Mouse (Mus musculus) midbrain, embryonic 13.5 days (tissue): Measurements from ENCODE around the gene Cela3a. TPM values are rescaled to one million over a fixed set of nuclear protein-coding genes. Genes with fewer than 3 reads are reported as not detected.

ENCODE experiments used
- ATAC-seq: fragments of 200-750 bp; cut with Nextera tagmentation; 2 replicates; pipeline ENCODE4 v1.8.0; 2017; ENCODE audit warnings: mild to moderate bottlenecking, moderate TSS enrichment, moderate library complexity
- H3K27ac ChIP-seq: fragments of 300-500 bp; sonication (generic); 2 replicates; pipeline ENCODE4 v1.5.1; 2015; ENCODE audit warnings: inconsistent platforms, mild to moderate bottlenecking, moderate library complexity
- H3K27me3 ChIP-seq: fragments of 300-500 bp; sonication (generic); 2 replicates; pipeline ENCODE4 v1.6.1; 2015; ENCODE audit warnings: mild to moderate bottlenecking, inconsistent platforms
- H3K36me3 ChIP-seq: fragments of 300-500 bp; sonication (generic); 2 replicates; pipeline ENCODE4 v1.6.1; 2015; ENCODE audit warnings: mild to moderate bottlenecking, inconsistent platforms
- H3K4me1 ChIP-seq: fragments of 300-500 bp; sonication (generic); replicated peaks from 2 replicates; pipeline ENCODE4 v1.6.1; 2015; ENCODE audit warnings: inconsistent platforms
- H3K4me2 ChIP-seq: fragments of 300-500 bp; sonication (generic); replicated peaks from 2 replicates; pipeline ENCODE4 v1.6.1; 2015; ENCODE audit warnings: moderate library complexity, mild to moderate bottlenecking, inconsistent platforms
- H3K4me3 ChIP-seq: fragments of 300-500 bp; sonication (generic); replicated peaks from 2 replicates; pipeline ENCODE4 v1.5.1; 2015; ENCODE audit warnings: mild to moderate bottlenecking, inconsistent platforms
- H3K9ac ChIP-seq: fragments of 300-500 bp; sonication (generic); replicated peaks from 2 replicates; pipeline ENCODE4 v1.6.1; 2015; ENCODE audit warnings: mild to moderate bottlenecking, inconsistent platforms
- H3K9me3 ChIP-seq: fragments of 300-500 bp; sonication (generic); 2 replicates; pipeline ENCODE4 v1.6.1; 2016; ENCODE audit warnings: mild to moderate bottlenecking, inconsistent platforms
- WGBS: fragments of 180-500 bp; shearing (Covaris S2); methylation state at CpG from one replicate; pipeline ENCODE4 v1.1.7; 2015; 5-methylcytosine and 5-hydroxymethylcytosine counted together
- polyA plus RNA-seq: library from polyadenylated mRNA; unstranded; fragments of >200 nt; fragmentation: Nextera tagmentation; extraction: Ambion mirVana; gene quantifications from 2 replicates; pipeline ENCODE4 v1.2.1, GENCODE M21; 2015

Cela3a gene
- not detected in 2 replicates for polyA plus RNA-seq

DNA sequence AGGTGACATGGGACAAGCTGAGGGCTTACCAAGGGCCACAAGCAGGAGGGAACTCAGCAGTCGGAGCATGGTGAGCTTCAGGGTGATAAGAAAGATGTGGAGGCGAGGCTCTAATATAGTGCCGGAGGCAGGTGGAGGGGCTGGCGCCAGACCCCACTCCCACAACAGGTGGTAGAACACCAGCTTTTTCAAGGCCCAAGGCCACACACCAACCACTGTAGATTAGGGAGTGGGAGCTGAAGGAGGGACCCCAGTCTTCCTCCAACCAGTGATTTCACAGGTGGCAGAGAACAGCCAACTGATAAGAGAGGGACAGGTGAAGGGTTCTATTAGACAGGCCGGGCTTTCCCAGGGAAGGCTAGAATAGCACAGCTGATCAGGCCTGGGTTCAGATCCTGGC, at the start of gene Cela3a:
TSS of gene Cela3a (minus strand) at position 101 of the 400 bp plus-strand sequence.
- Histone ChIP-seq H3K4me1 (no peaks in the 10 kb centered on the region), H3K9ac (no peak within 1 kb of the TSS), H3K27me3 (no peaks in the 10 kb centered on the region), H3K9me3 (no peaks in the 10 kb centered on the region), H3K4me2 (no peak within 1 kb of the TSS), H3K36me3 (no peaks in the 10 kb centered on the region), H3K4me3 (no peak within 1 kb of the TSS), H3K27ac (no peak within 1 kb of the TSS)
- no peak for ATAC-seq
- 89% methylated on average over 5 of the region's 5 CpGs for WGBS

DNA sequence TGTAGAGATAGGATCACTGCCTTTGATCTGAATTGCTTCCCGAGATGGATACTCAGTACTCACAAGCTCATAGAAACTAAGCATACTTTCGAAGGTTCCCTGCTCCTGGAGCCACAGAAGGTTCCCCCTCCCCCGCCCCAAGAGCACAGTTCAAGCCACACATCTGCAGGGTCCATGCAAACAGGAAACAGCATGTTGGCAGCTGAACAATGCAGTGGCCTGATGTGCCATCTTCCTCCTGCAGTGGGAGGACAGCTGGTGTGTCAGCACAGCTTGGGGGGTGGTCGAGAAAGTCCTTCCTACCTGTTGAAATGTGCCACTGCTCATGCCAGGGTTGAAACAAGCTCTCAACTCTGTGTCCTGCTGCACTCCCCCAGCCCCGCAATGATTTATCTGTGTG, 49.3 kb upstream of the Cela3a start:
- ATAC-seq = no peak
- 76% methylated on average over 5 of the region's 5 CpGs for WGBS
- no peak overlapping the region for H3K27ac ChIP-seq
- H3K9ac ChIP-seq = no peak overlapping the region
- H3K4me2 ChIP-seq = no peak overlapping the region
- no peaks in the 10 kb centered on the region for H3K36me3 ChIP-seq
- no peak overlapping the region for H3K4me3 ChIP-seq
- H3K27me3 ChIP-seq = no peaks in the 10 kb centered on the region
- no peaks in the 10 kb centered on the region for H3K9me3 ChIP-seq
- H3K4me1 ChIP-seq = no peaks in the 10 kb centered on the region

DNA sequence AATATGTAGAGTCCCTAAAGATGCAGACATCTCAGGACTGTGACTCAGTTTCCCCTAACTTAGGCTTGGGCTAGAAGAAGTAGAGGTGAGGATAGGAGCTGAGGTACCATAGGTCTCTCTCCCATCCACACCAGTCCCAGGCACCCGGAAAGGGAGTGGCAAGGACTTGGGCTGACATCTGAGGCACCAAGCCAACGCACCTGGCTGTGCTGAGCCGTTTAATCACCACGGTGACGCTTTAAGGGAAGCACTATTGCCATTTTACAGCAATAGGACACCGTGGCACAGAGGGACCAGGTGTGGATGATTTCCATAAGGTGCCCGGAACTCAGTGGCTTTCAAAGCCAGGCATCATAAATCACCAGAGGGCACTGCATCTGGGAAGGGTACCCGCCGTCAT, 48.7 kb upstream of the Cela3a start:
- Histone ChIP-seq H3K27me3 (no peaks in the 10 kb centered on the region), H3K4me2 (no peak overlapping the region), H3K4me1 (no peaks in the 10 kb centered on the region), H3K9me3 (no peaks in the 10 kb centered on the region), H3K27ac (no peak overlapping the region), H3K4me3 (no peak overlapping the region), H3K36me3 (no peaks in the 10 kb centered on the region), H3K9ac (no peak overlapping the region)
- no peak for ATAC-seq
- WGBS = 89% methylated on average over 9 of the region's 9 CpGs

DNA sequence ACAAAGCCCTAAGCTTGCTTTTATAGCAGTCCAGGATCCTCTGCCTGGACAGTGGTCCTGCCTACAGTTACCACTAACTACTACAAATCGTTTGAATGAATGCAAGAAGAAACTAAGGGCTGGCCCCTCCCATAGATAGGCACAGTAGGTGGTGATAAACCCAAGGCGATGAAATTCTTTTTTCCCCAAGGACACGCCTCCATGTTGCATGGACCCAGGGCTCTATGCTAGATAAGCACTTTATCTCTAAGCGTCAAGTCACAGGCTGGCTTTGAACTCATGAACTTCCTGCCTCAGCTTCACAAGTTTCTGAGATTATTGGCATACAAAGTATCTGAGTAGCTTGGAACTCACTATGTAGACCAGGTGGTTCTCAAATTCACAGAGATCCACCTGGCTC, 47.7 kb upstream of the Cela3a start:
- H3K9me3 ChIP-seq = no peaks in the 10 kb centered on the region
- H3K27me3 ChIP-seq = no peaks in the 10 kb centered on the region
- no peak overlapping the region for H3K9ac ChIP-seq
- no peak overlapping the region for H3K4me2 ChIP-seq
- ATAC-seq = no peak
- WGBS = 84% methylated on average over 4 of the region's 4 CpGs
- no peak overlapping the region for H3K4me3 ChIP-seq
- H3K36me3 ChIP-seq = no peaks in the 10 kb centered on the region
- H3K4me1 ChIP-seq = no peaks in the 10 kb centered on the region
- H3K27ac ChIP-seq = no peak overlapping the region

DNA sequence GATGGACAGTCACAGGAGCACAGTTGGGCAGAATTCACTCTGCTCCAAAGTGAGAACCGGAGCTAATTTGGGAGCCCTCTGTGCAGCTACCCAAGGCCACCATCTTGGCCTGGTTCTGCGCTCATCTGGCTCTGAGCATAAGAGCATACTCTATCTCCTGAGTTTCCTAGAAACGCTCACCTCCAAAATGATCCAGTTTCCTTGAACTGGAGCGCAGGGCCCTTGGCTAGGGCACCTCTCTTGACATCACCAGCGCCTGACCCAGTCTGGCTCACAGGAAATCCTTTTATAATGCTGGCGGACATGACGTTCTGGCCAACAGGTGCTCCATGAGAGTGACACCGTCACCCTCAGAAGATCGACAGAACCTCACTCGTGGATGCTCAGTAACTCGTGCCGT, 47.0 kb upstream of the Cela3a start:
- H3K9ac ChIP-seq = no peak overlapping the region
- H3K4me1 ChIP-seq = no peaks in the 10 kb centered on the region
- H3K27me3 ChIP-seq = no peaks in the 10 kb centered on the region
- no peak overlapping the region for H3K27ac ChIP-seq
- 86% methylated on average over 12 of the region's 12 CpGs for WGBS
- ATAC-seq = no peak
- no peaks in the 10 kb centered on the region for H3K9me3 ChIP-seq
- no peaks in the 10 kb centered on the region for H3K36me3 ChIP-seq
- H3K4me2 ChIP-seq = no peak overlapping the region
- H3K4me3 ChIP-seq = no peak overlapping the region

DNA sequence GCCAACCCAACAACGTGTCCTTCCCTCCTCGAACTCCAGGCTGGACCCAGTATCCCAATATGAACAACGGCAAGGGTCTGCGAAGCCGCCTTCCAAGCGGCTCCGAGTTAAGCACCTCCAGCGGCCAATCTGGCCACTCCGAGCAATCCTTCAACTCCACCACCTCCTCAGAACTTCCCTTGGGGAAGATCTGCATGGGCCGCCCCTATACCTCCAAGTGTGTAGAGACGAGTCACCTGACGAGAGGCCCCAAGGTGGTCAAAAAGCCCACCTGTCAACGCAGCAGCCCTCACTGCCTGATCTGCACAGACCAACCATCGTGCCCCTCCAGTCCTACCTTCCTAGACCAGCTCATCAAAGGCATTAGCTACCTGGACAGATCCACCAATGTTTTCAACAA, 45.0 kb upstream of the Cela3a start:
- H3K9me3 ChIP-seq = no peaks in the 10 kb centered on the region
- H3K4me2 ChIP-seq = no peak overlapping the region
- H3K4me3 ChIP-seq = no peak overlapping the region
- no peaks in the 10 kb centered on the region for H3K27me3 ChIP-seq
- WGBS = 92% methylated on average over 14 of the region's 14 CpGs
- no peak overlapping the region for H3K9ac ChIP-seq
- no peak for ATAC-seq
- no peaks in the 10 kb centered on the region for H3K36me3 ChIP-seq
- no peak overlapping the region for H3K27ac ChIP-seq
- H3K4me1 ChIP-seq = no peaks in the 10 kb centered on the region

DNA sequence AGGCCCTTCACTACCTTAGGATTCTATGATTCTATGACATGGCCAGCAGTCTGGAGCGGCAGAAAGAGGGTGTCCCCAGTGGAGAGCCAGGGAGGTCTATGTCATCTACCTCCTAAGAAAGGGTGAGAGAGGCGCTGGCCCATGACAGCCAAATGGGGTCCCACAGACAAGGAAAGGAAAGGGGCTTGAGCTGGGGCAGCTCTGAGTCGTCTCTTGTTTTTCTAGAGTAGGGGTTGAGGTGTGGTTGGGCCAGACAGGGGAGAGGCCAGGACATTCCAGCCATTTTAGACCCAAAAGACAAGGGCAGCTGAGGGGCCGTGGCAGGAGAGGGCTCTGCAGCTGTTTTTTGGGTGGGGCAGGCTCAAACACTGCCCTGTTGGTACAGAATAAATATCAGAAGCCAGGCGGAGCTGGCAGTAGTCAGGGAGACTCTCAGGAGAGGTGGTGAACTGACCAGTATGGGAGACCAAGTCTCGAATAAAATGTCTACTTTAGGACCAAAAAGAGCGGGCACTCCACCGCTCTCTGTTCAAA, 43.7 kb upstream of the Cela3a start, which contains the start of gene 1700013G24Rik:
TSS of gene 1700013G24Rik (plus strand) at position 51 of the 534 bp plus-strand sequence.
- 85% methylated on average over 8 of the region's 8 CpGs for whole genome bisulfite sequencing
- Histone ChIP-seq H3K4me1 (peaks cover 5% of the 10 kb centered on the region), H3K4me2 (no peak within 1 kb of the TSS), H3K27me3 (no peaks in the 10 kb centered on the region), H3K9ac (no peak within 1 kb of the TSS), H3K27ac (no peak within 1 kb of the TSS), H3K9me3 (no peaks in the 10 kb centered on the region), H3K4me3 (no peak within 1 kb of the TSS), H3K36me3 (no peaks in the 10 kb centered on the region)
- no peak for ATAC-seq

DNA sequence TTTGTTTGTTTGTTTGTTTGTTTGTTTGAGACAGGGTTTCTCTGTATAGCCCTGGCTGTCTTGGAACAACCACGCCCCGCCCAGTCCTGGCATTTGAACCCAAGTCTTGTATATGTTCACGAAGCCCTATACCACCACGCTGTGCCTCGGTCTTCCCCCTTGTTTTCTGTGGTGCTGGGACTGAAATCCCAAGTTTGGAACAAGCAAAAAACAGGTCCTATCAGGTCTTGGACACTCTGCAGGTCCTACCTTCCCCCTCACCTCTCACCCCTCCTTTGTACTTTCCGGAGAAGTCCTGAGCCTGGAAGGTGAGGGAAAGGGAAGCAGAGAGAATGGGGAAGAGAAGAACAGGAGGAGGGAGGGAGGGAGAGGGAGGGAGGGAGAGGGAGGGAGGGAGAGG, 42.6 kb upstream of the Cela3a start:
- H3K4me3 ChIP-seq = no peak overlapping the region
- H3K36me3 ChIP-seq = no peaks in the 10 kb centered on the region

DNA sequence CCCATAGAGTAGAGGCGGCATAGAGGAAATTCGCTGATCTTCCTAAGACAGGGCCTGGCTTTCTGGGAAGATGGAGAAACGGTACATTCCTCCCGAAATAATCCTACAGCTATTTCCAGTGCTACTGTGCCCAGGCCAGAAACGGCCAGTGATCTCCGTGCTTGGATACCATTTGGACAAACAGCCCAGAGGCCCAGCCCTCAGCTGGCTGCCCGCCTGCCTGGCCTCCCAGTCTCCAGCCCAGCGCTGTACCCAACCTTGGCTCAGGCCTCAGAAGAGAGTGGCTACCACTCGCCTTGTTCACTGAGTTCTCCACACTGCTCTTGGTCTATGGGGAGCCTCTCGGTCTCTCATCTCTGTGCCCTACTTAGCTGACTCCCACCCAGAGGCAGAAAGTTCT, 40.1 kb upstream of the Cela3a start:
- Histone ChIP-seq H3K4me3 (no peak overlapping the region), H3K9ac (no peak overlapping the region), H3K4me2 (no peak overlapping the region), H3K36me3 (no peaks in the 10 kb centered on the region), H3K9me3 (no peaks in the 10 kb centered on the region), H3K27me3 (no peaks in the 10 kb centered on the region), H3K4me1 (peaks cover 11% of the 10 kb centered on the region), H3K27ac (no peak overlapping the region)
- WGBS = 79% methylated on average over 10 of the region's 10 CpGs
- ATAC-seq = no peak

More for the DNA sequence above, 42.6 kb upstream of the Cela3a start:
- WGBS = 93% methylated on average over 6 of the region's 6 CpGs
- ATAC-seq = no peak
- H3K9me3 ChIP-seq = no peaks in the 10 kb centered on the region
- H3K9ac ChIP-seq = no peak overlapping the region
- H3K27ac ChIP-seq = no peak overlapping the region
- peaks cover 11% of the 10 kb centered on the region for H3K4me1 ChIP-seq
- no peaks in the 10 kb centered on the region for H3K27me3 ChIP-seq
- H3K4me2 ChIP-seq = no peak overlapping the region

DNA sequence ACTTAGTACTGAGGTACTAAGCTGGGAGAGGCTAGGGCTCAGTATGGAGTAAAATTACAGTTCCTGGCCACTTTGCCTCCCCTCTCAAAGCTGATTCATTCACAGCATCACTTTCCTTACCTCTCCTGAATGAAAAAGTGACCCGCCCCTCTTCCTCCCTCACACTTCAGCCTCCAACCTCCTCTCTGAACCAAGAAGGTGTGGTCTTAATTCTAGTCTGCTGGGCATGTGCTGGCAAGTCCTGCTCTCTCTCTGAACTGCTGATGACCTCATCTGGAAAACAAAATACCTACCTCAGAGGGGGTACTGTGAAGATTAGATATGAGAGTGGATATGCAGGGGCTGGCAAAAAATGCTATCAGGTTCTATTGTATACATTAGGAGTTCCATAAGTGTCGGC, 39.5 kb upstream of the Cela3a start:
- Histone ChIP-seq H3K27me3 (no peaks in the 10 kb centered on the region), H3K4me3 (no peak overlapping the region), H3K36me3 (no peaks in the 10 kb centered on the region), H3K27ac (no peak overlapping the region), H3K9ac (no peak overlapping the region), H3K9me3 (no peaks in the 10 kb centered on the region), H3K4me2 (no peak overlapping the region), H3K4me1 (peaks cover 11% of the 10 kb centered on the region)
- 86% methylated on average over 2 of the region's 2 CpGs for WGBS
- ATAC-seq = no peak

DNA sequence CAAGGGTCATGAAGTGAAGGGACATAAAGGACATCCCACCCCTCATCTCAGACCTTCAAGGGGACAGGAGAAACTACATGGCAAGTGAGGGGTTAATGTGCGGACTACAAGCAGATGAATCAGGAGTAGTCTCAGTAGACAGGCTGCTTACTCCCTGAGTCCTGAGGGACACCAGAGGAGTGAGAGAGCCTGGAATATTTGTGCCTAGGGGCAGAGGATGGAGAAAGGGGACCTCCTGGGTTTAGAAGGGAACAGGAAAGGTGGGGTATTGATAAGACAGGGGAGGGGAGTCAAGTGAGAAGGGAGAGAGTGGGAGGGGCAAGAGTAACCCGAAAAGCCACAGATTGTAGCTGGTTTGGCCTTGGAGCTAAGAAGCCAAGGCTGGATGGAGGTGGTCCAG, 39.0 kb upstream of the Cela3a start:
- H3K4me3 ChIP-seq = no peak overlapping the region
- no peak overlapping the region for H3K27ac ChIP-seq
- H3K27me3 ChIP-seq = no peaks in the 10 kb centered on the region
- H3K9ac ChIP-seq = no peak overlapping the region
- no peaks in the 10 kb centered on the region for H3K36me3 ChIP-seq
- peaks cover 11% of the 10 kb centered on the region for H3K4me1 ChIP-seq
- WGBS = 73% methylated on average over 2 of the region's 2 CpGs
- H3K4me2 ChIP-seq = no peak overlapping the region
- H3K9me3 ChIP-seq = no peaks in the 10 kb centered on the region
- 0 out of 2 replicates have a peak, but pooled peaks have one; percentile 3 for ATAC-seq

DNA sequence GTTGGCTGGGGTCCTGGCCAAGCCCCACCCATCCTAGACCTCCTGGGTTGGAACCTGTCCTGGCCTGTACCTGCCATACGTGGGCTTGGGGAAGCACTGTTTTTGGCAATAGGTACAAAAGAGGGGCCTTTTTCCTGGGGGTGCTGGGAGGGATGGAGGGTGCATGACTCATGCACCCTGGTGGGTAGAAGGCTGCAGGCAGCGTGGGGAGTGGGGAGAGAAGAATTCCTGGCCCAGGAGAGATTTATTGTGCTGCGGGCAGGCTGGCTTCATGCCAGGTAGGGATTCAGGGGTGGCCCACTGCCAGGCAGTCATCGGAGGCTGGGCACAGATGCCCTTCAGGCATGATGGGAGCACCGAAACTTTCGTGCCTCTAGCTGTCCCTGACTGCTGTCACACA, 38.6 kb upstream of the Cela3a start:
- Histone ChIP-seq H3K9ac (no peak overlapping the region), H3K27ac (no peak overlapping the region), H3K36me3 (no peaks in the 10 kb centered on the region), H3K4me3 (no peak overlapping the region), H3K4me2 (no peak overlapping the region), H3K27me3 (no peaks in the 10 kb centered on the region), H3K4me1 (peaks cover 11% of the 10 kb centered on the region), H3K9me3 (no peaks in the 10 kb centered on the region)
- ATAC-seq = 0 out of 2 replicates have a peak, but pooled peaks have one; percentile 27
- WGBS = 59% methylated on average over 6 of the region's 6 CpGs
